Mouse (Mus musculus) liver, embryonic 11.5 days (tissue): ENCODE measurements around the gene Prr13. TPM values are rescaled to one million over a fixed set of nuclear protein-coding genes. Genes with fewer than 3 reads are reported as not detected.

Experiments used
- ATAC-seq: fragments of 200-750 bp; cut with Nextera tagmentation; replicated peaks from 2 replicates; pipeline ENCODE4 v1.8.0; 2017; ENCODE audit warnings: moderate number of reproducible peaks, mild to moderate bottlenecking, moderate TSS enrichment, moderate library complexity; ENCODE audit not compliant: low FRiP score
- DNase-seq: peaks from one replicate; pipeline ENCODE4 v3.0.0-alpha.2; 2017; ENCODE audit warnings: low spot score
- H3K27ac ChIP-seq: fragments of 300-500 bp; sonication (generic); 2 replicates; pipeline ENCODE4 v1.5.1; 2014; ENCODE audit warnings: mild to moderate bottlenecking, low read depth, low read length, control low read depth
- H3K27me3 ChIP-seq: fragments of 300-500 bp; sonication (generic); replicated peaks from 2 replicates; pipeline ENCODE4 v1.6.1; 2014; ENCODE audit warnings: low read length, mixed read lengths; ENCODE audit not compliant: control insufficient read depth, insufficient read depth
- H3K36me3 ChIP-seq: fragments of 300-500 bp; sonication (generic); 2 replicates; pipeline ENCODE4 v1.6.1; 2014; ENCODE audit warnings: mild to moderate bottlenecking, low read length, moderate library complexity, mixed read lengths; ENCODE audit not compliant: control insufficient read depth, insufficient read depth
- H3K4me1 ChIP-seq: fragments of 300-500 bp; sonication (generic); replicated peaks from 2 replicates; pipeline ENCODE4 v1.6.1; 2014; ENCODE audit warnings: low read length, mixed read lengths; ENCODE audit not compliant: control insufficient read depth, insufficient read depth
- H3K4me2 ChIP-seq: fragments of 300-500 bp; sonication (generic); 2 replicates; pipeline ENCODE4 v1.6.1; 2014; ENCODE audit warnings: mild to moderate bottlenecking, control low read depth, moderate library complexity
- H3K4me3 ChIP-seq: fragments of 300-500 bp; sonication (generic); 2 replicates; pipeline ENCODE4 v1.5.1; 2014; ENCODE audit warnings: low read depth, low read length, control low read depth
- H3K9ac ChIP-seq: fragments of 300-500 bp; sonication (generic); 2 replicates; pipeline ENCODE4 v1.6.1; 2014; ENCODE audit warnings: low read depth, low read length, control low read depth
- H3K9me3 ChIP-seq: fragments of 300-500 bp; sonication (generic); 2 replicates; pipeline ENCODE4 v1.6.1; 2016; ENCODE audit warnings: low read length, inconsistent platforms, mixed read lengths; ENCODE audit not compliant: control insufficient read depth
- WGBS: fragments of 180-500 bp; shearing (Covaris S2); extraction: QIAGEN DNeasy Blood & Tissue Kit; methylation state at CpG from one replicate; pipeline ENCODE4 v1.1.7; 2014; 5-methylcytosine and 5-hydroxymethylcytosine counted together
- polyA plus RNA-seq: library from polyadenylated mRNA; unstranded; fragments of >200 nt; fragmentation: Nextera tagmentation; extraction: Ambion mirVana; gene quantifications from 2 replicates; pipeline ENCODE4 v1.2.1, GENCODE M21; 2014

Gene Prr13
- polyA plus RNA-seq, 1 experiment from 2014 or later = 157 TPM

GRCm38 (mm10) chr15:102468675-102469370, 10.0 kb downstream of the Prr13 start:
- DNase-seq (no peak), ATAC-seq (no peak)
- no peaks in the 10 kb centered on the region for H3K9me3 ChIP-seq
- no peaks in the 10 kb centered on the region for H3K27me3 ChIP-seq
- H3K27ac ChIP-seq = no peak overlapping the region
- peaks cover 12% of the 10 kb centered on the region for H3K36me3 ChIP-seq
- H3K4me1 ChIP-seq = peaks cover 9% of the 10 kb centered on the region
- H3K4me2 ChIP-seq = no peak overlapping the region
- H3K4me3 ChIP-seq = no peak overlapping the region
- WGBS = 95% methylated on average over 9 of the region's 9 CpGs
- H3K9ac ChIP-seq = no peak overlapping the region

- Histone ChIP-seq H3K27ac (peak within 1 kb of the TSS; percentile 96), H3K9ac (peak within 1 kb of the TSS; percentile 99), H3K4me3 (peak within 1 kb of the TSS; percentile 96), H3K9me3 (no peaks in the 10 kb centered on the region), H3K4me1 (peaks cover 9% of the 10 kb centered on the region), H3K27me3 (no peaks in the 10 kb centered on the region), H3K36me3 (peaks cover 20% of the 10 kb centered on the region), H3K4me2 (peak within 1 kb of the TSS; percentile 67)
- DNase-seq (peak; percentile 95), ATAC-seq (peak; percentile 98)
- WGBS = under 1% methylated on average over 35 of the region's 40 CpGs
Measured at GRCm38 (mm10) chr15:102470183-102470604, 11.4 kb downstream of the Prr13 start, which contains the start of gene Pcbp2. Pcbp2 (plus strand) TSS chr15:102470539.

GRCm38 (mm10) chr15:102470605-102471294, 11.9 kb downstream of the Prr13 start:
- WGBS = 0% methylated on average over 42 of the region's 67 CpGs
- Histone ChIP-seq H3K27me3 (no peaks in the 10 kb centered on the region), H3K9ac (peak overlapping the region; percentile 99), H3K36me3 (peaks cover 25% of the 10 kb centered on the region), H3K9me3 (no peaks in the 10 kb centered on the region), H3K4me1 (peaks cover 9% of the 10 kb centered on the region), H3K4me2 (peak overlapping the region; percentile 67), H3K27ac (peak overlapping the region; percentile 96), H3K4me3 (peak overlapping the region; percentile 96)
- ATAC-seq (peak; percentile 55), DNase-seq (peak; percentile 87)

- H3K4me2 ChIP-seq = peak overlapping the region; percentile 67
- H3K27ac ChIP-seq = peak overlapping the region; percentile 96
- H3K4me3 ChIP-seq = peak overlapping the region; percentile 96
- H3K9me3 ChIP-seq = no peaks in the 10 kb centered on the region
- H3K4me1 ChIP-seq = peaks cover 9% of the 10 kb centered on the region
- under 1% methylated on average over 10 of the region's 10 CpGs for WGBS
- no peak for ATAC-seq
- H3K36me3 ChIP-seq = peaks cover 30% of the 10 kb centered on the region
- H3K9ac ChIP-seq = peak overlapping the region; percentile 99
- DNase-seq = no peak
- no peaks in the 10 kb centered on the region for H3K27me3 ChIP-seq
Measured at GRCm38 (mm10) chr15:102471295-102471645, 12.4 kb downstream of the Prr13 start.

GRCm38 (mm10) chr15:102471727-102472126, 12.9 kb downstream of the Prr13 start:
- DNase-seq (no peak), ATAC-seq (no peak)
- Histone ChIP-seq H3K9me3 (no peaks in the 10 kb centered on the region), H3K4me1 (peaks cover 9% of the 10 kb centered on the region), H3K27me3 (no peaks in the 10 kb centered on the region), H3K4me2 (peak overlapping the region; percentile 67), H3K36me3 (peaks cover 33% of the 10 kb centered on the region), H3K27ac (no peak overlapping the region), H3K4me3 (peak overlapping the region; percentile 96), H3K9ac (no peak overlapping the region)

GRCm38 (mm10) chr15:102473246-102473645, 14.4 kb downstream of the Prr13 start:
- H3K4me1 ChIP-seq = peaks cover 9% of the 10 kb centered on the region
- no peak overlapping the region for H3K4me3 ChIP-seq
- no peak for DNase-seq
- H3K9me3 ChIP-seq = no peaks in the 10 kb centered on the region
- H3K9ac ChIP-seq = no peak overlapping the region
- H3K4me2 ChIP-seq = peak overlapping the region; percentile 67
- 80% methylated on average over 2 of the region's 2 CpGs for whole genome bisulfite sequencing
- H3K27ac ChIP-seq = no peak overlapping the region
- H3K27me3 ChIP-seq = no peaks in the 10 kb centered on the region
- ATAC-seq = no peak
- peaks cover 40% of the 10 kb centered on the region for H3K36me3 ChIP-seq

GRCm38 (mm10) chr15:102474520-102474919, 15.7 kb downstream of the Prr13 start:
- peaks cover 9% of the 10 kb centered on the region for H3K4me1 ChIP-seq
- H3K27ac ChIP-seq = no peak overlapping the region
- no peaks in the 10 kb centered on the region for H3K27me3 ChIP-seq
- ATAC-seq (no peak), DNase-seq (no peak)
- H3K4me3 ChIP-seq = no peak overlapping the region
- peaks cover 40% of the 10 kb centered on the region for H3K36me3 ChIP-seq
- no peak overlapping the region for H3K4me2 ChIP-seq
- H3K9ac ChIP-seq = no peak overlapping the region
- H3K9me3 ChIP-seq = no peaks in the 10 kb centered on the region
- WGBS = 92% methylated on average over 2 of the region's 2 CpGs

- H3K4me2 ChIP-seq = no peak overlapping the region
- WGBS = 95% methylated on average over 3 of the region's 3 CpGs
Measured at GRCm38 (mm10) chr15:102483136-102483535, 24.3 kb downstream of the Prr13 start.

More at GRCm38 (mm10) chr15:102483136-102483535, 24.3 kb downstream of the Prr13 start:
- ATAC-seq (no peak), DNase-seq (no peak)
- no peak overlapping the region for H3K27ac ChIP-seq
- no peaks in the 10 kb centered on the region for H3K27me3 ChIP-seq
- H3K9ac ChIP-seq = no peak overlapping the region
- H3K36me3 ChIP-seq = peaks cover 49% of the 10 kb centered on the region
- no peaks in the 10 kb centered on the region for H3K4me1 ChIP-seq
- no peaks in the 10 kb centered on the region for H3K9me3 ChIP-seq
- no peak overlapping the region for H3K4me3 ChIP-seq
